Comparison of ENCODE assay signal across 12 mouse cellular contexts in the genomic region with DNA sequence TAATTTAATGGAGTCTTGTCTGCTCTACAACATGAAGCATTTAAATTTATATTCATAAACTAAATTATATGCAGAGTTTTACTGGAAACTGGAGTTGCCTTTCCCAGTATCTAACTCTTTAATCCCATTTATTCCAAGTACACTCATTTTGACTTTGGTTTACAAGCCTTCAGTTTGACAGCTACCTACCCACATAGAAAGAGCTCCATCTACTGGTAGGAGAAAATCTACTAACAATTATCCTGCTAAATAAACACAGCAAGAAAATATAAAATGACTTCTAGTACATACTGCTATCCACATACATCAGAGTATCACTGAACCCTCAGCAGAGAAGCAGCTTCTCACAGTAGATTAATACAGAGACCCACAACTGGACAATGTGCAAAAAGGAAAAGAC. TPM values are rescaled to one million over a fixed set of nuclear protein-coding genes. Genes with fewer than 3 reads are reported as not detected.
DNase-seq lines count a peak whose midpoint lies in the region; ATAC-seq and TF ChIP-seq lines count a peak whose summit lies in the region.
"Had no signal": no experiment of that assay in that cellular context is flagged by ENCODE, and none has a peak within 500 bp of the region (broad histone marks: within the 10 kb centered on the region; RNA-seq: fewer than 3 reads in every experiment).

No protein-coding gene starts in this region.

- no peaks in the 10 kb centered on the region for H3K9me3 ChIP-seq in kidney, postnatal 0 days (replicated peaks; ENCODE audit: low read length)
- H3K9me3 ChIP-seq: heart, embryonic 13.5 days; limb, embryonic 13.5 days; midbrain, embryonic 12.5 days; neural tube, embryonic 15.5 days had no signal

- no peaks in the 10 kb centered on the region for H3K36me3 ChIP-seq in kidney, postnatal 0 days (ENCODE audit: insufficient read depth, low read length)
- no peaks in the 10 kb centered on the region for H3K36me3 ChIP-seq in splenic B cell, adult 2 months (ENCODE audit: control insufficient read depth, insufficient read depth, low read length, poor library complexity, severe bottlenecking)
- H3K36me3 ChIP-seq: limb, embryonic 13.5 days; midbrain, embryonic 12.5 days; neural tube, embryonic 15.5 days had no signal

- no peak for ATAC-seq in kidney, postnatal 0 days (replicated peaks; ENCODE audit: low FRiP score, low read depth)

- no peak overlapping the region for H3K27ac ChIP-seq in kidney, postnatal 0 days
- H3K27ac ChIP-seq: heart, embryonic 13.5 days; limb, embryonic 13.5 days; midbrain, embryonic 12.5 days; neural tube, embryonic 15.5 days had no signal

- H3K4me1 ChIP-seq in kidney, postnatal 0 days (replicated peaks; ENCODE audit: insufficient read depth, low read length) = no peaks in the 10 kb centered on the region
- H3K4me1 ChIP-seq: limb, embryonic 13.5 days; midbrain, embryonic 12.5 days; neural tube, embryonic 15.5 days had no signal

- H3K27me3 ChIP-seq in kidney, postnatal 0 days (ENCODE audit: insufficient read depth, low read length) = no peaks in the 10 kb centered on the region
- no peaks in the 10 kb centered on the region for H3K27me3 ChIP-seq in splenic B cell, adult 2 months (ENCODE audit: control insufficient read depth, insufficient read depth, low read length, poor library complexity, severe bottlenecking)
- H3K27me3 ChIP-seq: heart, embryonic 13.5 days; limb, embryonic 13.5 days; midbrain, embryonic 12.5 days; neural tube, embryonic 15.5 days had no signal

- no peak for DNase-seq in kidney, postnatal 0 days (ENCODE audit: low spot score)
- DNase-seq in kidney, adult 11 months = no peak
- DNase-seq in retina, postnatal 1 day = peak; percentile 21
- DNase-seq in retina, embryonic 14.5 days (ENCODE audit: low spot score) = no peak
- peak; percentile 58 for DNase-seq in NIH3T3 (ENCODE audit: low read depth)
- peak; percentile 64 for DNase-seq in splenic B cell, adult 2 months (ENCODE audit: low read depth, low spot score)
- DNase-seq in left cerebral cortex, adult 8-10 months (ENCODE audit: low spot score in 2 of 2) = no peak
- DNase-seq in adrenal gland, postnatal 10 days = no peak

- TF ChIP-seq CTCF in kidney, postnatal 0 days (IDR thresholded peaks at IDR 0.05; ENCODE audit: low read depth) = peak; percentile 53; the same call in 1 of the 2 replicates

- H3K9ac ChIP-seq in kidney, postnatal 0 days (ENCODE audit: low read depth, low read length) = no peak overlapping the region
- H3K9ac ChIP-seq: heart, embryonic 13.5 days; limb, embryonic 13.5 days; midbrain, embryonic 12.5 days; neural tube, embryonic 15.5 days had no signal

- H3K4me3 ChIP-seq in kidney, postnatal 0 days (replicated peaks; ENCODE audit: low read depth, low read length) = no peak overlapping the region
- H3K4me3 ChIP-seq: heart, embryonic 13.5 days; limb, embryonic 13.5 days; midbrain, embryonic 12.5 days; neural tube, embryonic 15.5 days had no signal

- no peak overlapping the region for H3K4me2 ChIP-seq in kidney, postnatal 0 days (ENCODE audit: low read length)
- H3K4me2 ChIP-seq: heart, embryonic 13.5 days; limb, embryonic 13.5 days; midbrain, embryonic 12.5 days; neural tube, embryonic 15.5 days had no signal

RNA-seq across cellular contexts. Expression of gene Smurf2, which starts 9.3 kb away (rescaled TPM):
- polyA plus RNA-seq in kidney, postnatal 0 days (2015; fragmentation: Nextera tagmentation; extraction: Ambion mirVana) = 11.2 and 12.3 TPM in 2 replicates
- total RNA-seq in left cerebral cortex, adult 8-10 months (2022) = 10 to 100 TPM; 26.7 to 31.8 (median 29.4) TPM
- 10 to 100 TPM; 37.5 to 37.9 TPM for total RNA-seq in adrenal gland, postnatal 10 days (2021)

Comparison
In these comparisons a context has a peak if more than half of its experiments do, and no peak if none do; other contexts are left out.
1. DNase-seq: peak in retina, postnatal 1 day (single experiment), NIH3T3 (single experiment) and splenic B cell, adult 2 months (single experiment); none in kidney, postnatal 0 days (single experiment), kidney, adult 11 months (single experiment), retina, embryonic 14.5 days (single experiment), left cerebral cortex, adult 8-10 months (0 of 2) and adrenal gland, postnatal 10 days (single experiment).